Mouse (Mus musculus): ENCODE results near the gene Tspan33. TPM values are rescaled to one million over a fixed set of nuclear protein-coding genes. Genes with fewer than 3 reads are reported as not detected.
A peak's percentile ranks its signal among the peaks of the same experiment; 100 is the strongest.
"Not testable (repeated sequence)": the region's sequence is repeated elsewhere in the genome, so short reads cannot be mapped to it uniquely, and the experiment has no call there.

Gene Tspan33
- polyA plus RNA-seq, 1 experiment from 2014 or later: 53.5 TPM

- no peaks in the 10 kb centered on the region for H3K27me3 ChIP-seq
- DNase-seq (ENCODE audit: low read depth, low spot score): peak; percentile 75
- peak; percentile 98 for ATAC-seq
- CTCF ChIA-PET: interaction anchor here (1.0 kb wide), 1 partner anchor 125 kb away, joined by 3 read pairs; no protein-coding TSS in a partner anchor
- in situ Hi-C loops (cut with MboI; ENCODE audit: low pct_unique_long_range_greater_than_20kb): no loop called here
- TF ChIP-seq CTCF (IDR thresholded peaks at IDR 0.05): no peak
- POLR2A ChIA-PET: no interaction called here
Measured at GRCm38 (mm10) chr6:29672563-29673411, 21.2 kb upstream of the Tspan33 start.

DNA sequence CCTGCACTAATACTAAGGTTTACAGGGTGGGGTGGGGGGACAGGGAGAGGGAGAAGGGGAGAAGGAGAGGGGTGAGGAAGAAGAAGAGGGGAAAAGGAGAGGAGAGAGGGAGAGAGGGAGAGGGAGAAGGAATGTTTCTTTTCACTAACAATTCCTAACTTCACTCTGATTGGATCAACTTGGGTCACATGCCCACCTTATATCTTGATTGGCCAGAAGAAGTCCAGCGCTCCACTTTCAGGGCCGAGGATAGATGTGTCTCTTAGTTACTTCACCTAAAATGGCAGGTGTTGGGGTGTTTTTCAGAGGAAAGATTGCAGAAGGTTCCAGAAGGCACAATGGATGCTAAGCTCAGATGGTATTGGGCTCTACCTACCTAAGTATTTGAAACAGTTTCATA, 20.3 kb upstream of the Tspan33 start:
- DNase-seq (ENCODE audit: low read depth, low spot score) (no peak), ATAC-seq (no peak)
- TF ChIP-seq CTCF (IDR thresholded peaks at IDR 0.05): no peak
- ChIA-PET CTCF (interaction anchor here (1.5 kb wide), 1 partner anchor 10 kb away, joined by 3 read pairs; no protein-coding TSS in a partner anchor), POLR2A (no interaction called here)
- no peaks in the 10 kb centered on the region for H3K27me3 ChIP-seq
- in situ Hi-C loops (cut with MboI; ENCODE audit: low pct_unique_long_range_greater_than_20kb): no loop called here

GRCm38 (mm10) chr6:29679947-29680550, 14.0 kb upstream of the Tspan33 start:
- H3K27me3 ChIP-seq; CTCF ChIA-PET; ATAC-seq; DNase-seq (ENCODE audit: low read depth, low spot score); POLR2A ChIA-PET; in situ Hi-C loops (cut with MboI; ENCODE audit: low pct_unique_long_range_greater_than_20kb): not testable (repeated sequence)

- ChIA-PET CTCF (no interaction called here), POLR2A (no interaction called here)
- DNase-seq (ENCODE audit: low read depth, low spot score): no peak
- in situ Hi-C loops (cut with MboI; ENCODE audit: low pct_unique_long_range_greater_than_20kb): no loop called here
- no peak for TF ChIP-seq CTCF (IDR thresholded peaks at IDR 0.05)
- ATAC-seq: no peak
- no peaks in the 10 kb centered on the region for H3K27me3 ChIP-seq
Measured at GRCm38 (mm10) chr6:29681853-29682252, 12.2 kb upstream of the Tspan33 start.

DNA sequence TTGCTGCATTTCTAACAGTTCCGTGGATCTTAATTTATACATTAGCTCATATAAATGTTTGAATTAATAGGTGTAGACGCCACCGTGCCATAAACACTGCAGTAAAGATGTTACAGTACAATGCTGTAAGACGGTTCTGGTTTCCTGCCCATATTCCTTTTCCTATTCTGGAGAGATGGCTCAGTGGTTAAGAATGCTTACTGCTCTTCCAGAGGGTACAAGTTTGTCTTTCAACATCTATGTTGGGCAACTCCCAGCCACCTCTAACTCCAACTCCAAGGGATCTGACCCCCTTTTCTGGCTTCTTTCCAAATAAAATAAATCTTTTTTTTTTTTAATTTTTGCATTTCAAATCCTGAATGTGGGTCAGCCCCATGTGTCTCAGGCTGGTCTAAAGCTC, 9.3 kb upstream of the Tspan33 start:
- H3K27me3 ChIP-seq: no peaks in the 10 kb centered on the region
- ChIA-PET POLR2A (no interaction called here), CTCF (interaction anchor here (0.8 to 1.4 kb wide), 3 partner anchors 8 to 28 kb away, joined by 3 read pairs; no protein-coding TSS in a partner anchor)
- ATAC-seq (no peak), DNase-seq (ENCODE audit: low read depth, low spot score) (no peak)
- in situ Hi-C loops (cut with MboI; ENCODE audit: low pct_unique_long_range_greater_than_20kb): no loop called here
- TF ChIP-seq CTCF (IDR thresholded peaks at IDR 0.05): no peak

- DNase-seq (ENCODE audit: low read depth, low spot score) (no peak), ATAC-seq (no peak)
- in situ Hi-C loops (cut with MboI; ENCODE audit: low pct_unique_long_range_greater_than_20kb): no loop called here
- no peak for TF ChIP-seq CTCF (IDR thresholded peaks at IDR 0.05)
- no peaks in the 10 kb centered on the region for H3K27me3 ChIP-seq
- POLR2A ChIA-PET: no interaction called here
- CTCF ChIA-PET: interaction anchor here (0.9 kb wide), 1 partner anchor 11 kb away, joined by 3 read pairs; no protein-coding TSS in a partner anchor
Measured at GRCm38 (mm10) chr6:29685952-29686351, 8.1 kb upstream of the Tspan33 start.

- no peak for TF ChIP-seq CTCF (IDR thresholded peaks at IDR 0.05)
- CTCF ChIA-PET: no interaction called here
- H3K27me3 ChIP-seq: peaks cover 3% of the 10 kb centered on the region
- in situ Hi-C loops (cut with MboI; ENCODE audit: low pct_unique_long_range_greater_than_20kb): no loop called here
- DNase-seq (ENCODE audit: low read depth, low spot score) (no peak), ATAC-seq (no peak)
- POLR2A ChIA-PET: no interaction called here
Measured at GRCm38 (mm10) chr6:29689458-29689857, 4.6 kb upstream of the Tspan33 start.

- CTCF ChIA-PET: interaction anchor here (1.8 kb wide), 1 partner anchor 17 kb away, joined by 6 read pairs; no protein-coding TSS in a partner anchor
- in situ Hi-C loops (cut with MboI; ENCODE audit: low pct_unique_long_range_greater_than_20kb): no loop called here
- no peak for DNase-seq (ENCODE audit: low read depth, low spot score)
- no peak for TF ChIP-seq CTCF (IDR thresholded peaks at IDR 0.05)
- peak; percentile 42 for ATAC-seq
- H3K27me3 ChIP-seq: peaks cover 3% of the 10 kb centered on the region
- POLR2A ChIA-PET: interaction anchor here (0.6 to 1.3 kb wide), 4 partner anchors 11 to 42 kb away, joined by 3 to 4 read pairs (median 3); no protein-coding TSS in a partner anchor
Measured at GRCm38 (mm10) chr6:29694375-29695289, 610 bp downstream of the Tspan33 start.

- in situ Hi-C loops (cut with MboI; ENCODE audit: low pct_unique_long_range_greater_than_20kb): no loop called here
- H3K27me3 ChIP-seq: peaks cover 3% of the 10 kb centered on the region
- CTCF ChIA-PET: interaction anchor here (1.8 kb wide), 1 partner anchor 17 kb away, joined by 6 read pairs; no protein-coding TSS in a partner anchor
- TF ChIP-seq CTCF (IDR thresholded peaks at IDR 0.05): no peak
- ATAC-seq (no peak), DNase-seq (ENCODE audit: low read depth, low spot score) (no peak)
- POLR2A ChIA-PET: interaction anchor here (0.6 to 1.3 kb wide), 4 partner anchors 10 to 42 kb away, joined by 3 to 4 read pairs (median 3); no protein-coding TSS in a partner anchor
Measured at GRCm38 (mm10) chr6:29695290-29695674, 1.3 kb downstream of the Tspan33 start.

- ChIA-PET POLR2A (interaction anchor here (1.2 kb wide), 1 partner anchor 12 kb away, joined by 3 read pairs; no protein-coding TSS in a partner anchor), CTCF (interaction anchor here (1.8 kb wide), 1 partner anchor 16 kb away, joined by 6 read pairs; no protein-coding TSS in a partner anchor)
- in situ Hi-C loops (cut with MboI; ENCODE audit: low pct_unique_long_range_greater_than_20kb): no loop called here
- H3K27me3 ChIP-seq: peaks cover 3% of the 10 kb centered on the region
- no peak for TF ChIP-seq CTCF (IDR thresholded peaks at IDR 0.05)
- ATAC-seq (no peak), DNase-seq (ENCODE audit: low read depth, low spot score) (no peak)
Measured at GRCm38 (mm10) chr6:29695975-29696374, 2.0 kb downstream of the Tspan33 start.
